Mouse (Mus musculus): Measurements from ENCODE around the gene Ppil1.

GRCm38 (mm10) chr17:29268682-29269348 lies 4.8 kb upstream of the Ppil1 start, which contains the start of gene BC004004:
- no peak for TF ChIP-seq POLR2A (IDR thresholded peaks at IDR 0.05; ENCODE audit: insufficient read depth, low read length)
- TF ChIP-seq CTCF (IDR thresholded peaks at IDR 0.05; ENCODE audit: low read depth, low read length) = peak; percentile 48
- TF ChIP-seq EP300 (IDR thresholded peaks at IDR 0.05; ENCODE audit: insufficient read depth, low read depth, low read length) = 0 out of 2 replicates have a peak, but pooled peaks have one; percentile 7
